Mouse (Mus musculus): Measurements from ENCODE around the gene Auts2.
"Not testable (repeated sequence)": the region's sequence is repeated elsewhere in the genome, so short reads cannot be mapped to it uniquely, and the experiment has no call there.

The Auts2 gene

GRCm38 (mm10) chr5:132543118-132544071, at the start of gene Auts2:
Auts2 (minus strand) TSS chr5:132543344.
- peak; percentile 61 to 65 for DNase-seq (ENCODE audit: low spot score in 2 of 2)

GRCm38 (mm10) chr5:132591721-132592695, 48.9 kb upstream of the Auts2 start:
- no peak for DNase-seq (ENCODE audit: low spot score in 2 of 2)

GRCm38 (mm10) chr5:132579774-132580173, 36.6 kb upstream of the Auts2 start:
- no peak for DNase-seq (ENCODE audit: low spot score in 2 of 2)

GRCm38 (mm10) chr5:132560771-132561170, 17.6 kb upstream of the Auts2 start:
- DNase-seq (ENCODE audit: low spot score in 2 of 2), result not testable (repeated sequence)

- no peak for DNase-seq (ENCODE audit: low spot score in 2 of 2)
Observed at GRCm38 (mm10) chr5:132545761-132546160, 2.6 kb upstream of the Auts2 start.

- DNase-seq (ENCODE audit: low spot score in 2 of 2), result no peak
Observed at GRCm38 (mm10) chr5:132544176-132544995, 1.2 kb upstream of the Auts2 start.

GRCm38 (mm10) chr5:132542381-132543020, 643 bp downstream of the Auts2 start:
- DNase-seq (ENCODE audit: low spot score in 2 of 2), result peak in 1 of 2 experiments; percentile 14

- no peak for DNase-seq (ENCODE audit: low spot score in 2 of 2)
Observed at GRCm38 (mm10) chr5:132541951-132542350, 1.2 kb downstream of the Auts2 start.

- DNase-seq (ENCODE audit: low spot score in 2 of 2), result peak; percentile 11 to 16
Observed at GRCm38 (mm10) chr5:132541371-132541931, 1.7 kb downstream of the Auts2 start.

GRCm38 (mm10) chr5:132540841-132541311, 2.3 kb downstream of the Auts2 start:
- peak in 1 of 2 experiments; percentile 25 for DNase-seq (ENCODE audit: low spot score in 2 of 2)

GRCm38 (mm10) chr5:132537475-132537874, 5.7 kb downstream of the Auts2 start:
- no peak for DNase-seq (ENCODE audit: low spot score in 2 of 2)

GRCm38 (mm10) chr5:132526395-132526794, 16.7 kb downstream of the Auts2 start:
- DNase-seq (ENCODE audit: low spot score in 2 of 2), result no peak

- DNase-seq (ENCODE audit: low spot score in 2 of 2), result no peak
Observed at GRCm38 (mm10) chr5:132521358-132521873, 21.7 kb downstream of the Auts2 start.

- DNase-seq (ENCODE audit: low spot score in 2 of 2), result no peak
Observed at GRCm38 (mm10) chr5:132517879-132518278, 25.3 kb downstream of the Auts2 start.

GRCm38 (mm10) chr5:132514521-132514920, 28.6 kb downstream of the Auts2 start:
- DNase-seq (ENCODE audit: low spot score in 2 of 2), result no peak

- no peak for DNase-seq (ENCODE audit: low spot score in 2 of 2)
Observed at GRCm38 (mm10) chr5:132513206-132513605, 29.9 kb downstream of the Auts2 start.

- no peak for DNase-seq (ENCODE audit: low spot score in 2 of 2)
Observed at GRCm38 (mm10) chr5:132509464-132509885, 33.7 kb downstream of the Auts2 start.

GRCm38 (mm10) chr5:132504893-132505292, 38.3 kb downstream of the Auts2 start:
- DNase-seq (ENCODE audit: low spot score in 2 of 2), result no peak

GRCm38 (mm10) chr5:132503431-132503830, 39.7 kb downstream of the Auts2 start:
- no peak for DNase-seq (ENCODE audit: low spot score in 2 of 2)

GRCm38 (mm10) chr5:132502036-132502435, 41.1 kb downstream of the Auts2 start:
- DNase-seq (ENCODE audit: low spot score in 2 of 2), result no peak
